Mouse (Mus musculus) heart, embryonic 13.5 days (tissue): ENCODE results near the gene St5. TPM values are rescaled to one million over a fixed set of nuclear protein-coding genes. Genes with fewer than 3 reads are reported as not detected.

Experiments
- ATAC-seq: fragments of 200-750 bp; cut with Nextera tagmentation; 2 replicates; pipeline ENCODE4 v1.8.0; 2017; ENCODE audit warnings: moderate TSS enrichment; ENCODE audit not compliant: insufficient number of reproducible peaks, low FRiP score, low TSS enrichment; ENCODE audit errors: extremely low read depth
- H3K27ac ChIP-seq: fragments of 300-500 bp; sonication (generic); replicated peaks from 2 replicates; pipeline ENCODE4 v1.5.1; 2015; ENCODE audit warnings: moderate library complexity, mild to moderate bottlenecking, inconsistent platforms
- H3K27me3 ChIP-seq: fragments of 300-500 bp; sonication (generic); replicated peaks from 2 replicates; pipeline ENCODE4 v1.6.1; 2015; ENCODE audit warnings: mild to moderate bottlenecking, inconsistent platforms
- H3K36me3 ChIP-seq: fragments of 300-500 bp; sonication (generic); 2 replicates; pipeline ENCODE4 v1.6.1; 2015; ENCODE audit warnings: mild to moderate bottlenecking, inconsistent platforms
- H3K4me1 ChIP-seq: fragments of 300-500 bp; sonication (generic); 2 replicates; pipeline ENCODE4 v1.6.1; 2015; ENCODE audit warnings: inconsistent platforms
- H3K4me2 ChIP-seq: fragments of 300-500 bp; sonication (generic); 2 replicates; pipeline ENCODE4 v1.6.1; 2015; ENCODE audit warnings: inconsistent platforms, mild to moderate bottlenecking, moderate library complexity
- H3K4me3 ChIP-seq: fragments of 300-500 bp; sonication (generic); 2 replicates; pipeline ENCODE4 v1.5.1; 2015; ENCODE audit warnings: moderate library complexity, mild to moderate bottlenecking, inconsistent platforms
- H3K9ac ChIP-seq: fragments of 300-500 bp; sonication (generic); 2 replicates; pipeline ENCODE4 v1.6.1; 2015; ENCODE audit warnings: inconsistent platforms, mild to moderate bottlenecking, moderate library complexity
- H3K9me3 ChIP-seq: fragments of 300-500 bp; sonication (generic); 2 replicates; pipeline ENCODE4 v1.6.1; 2016; ENCODE audit warnings: inconsistent platforms
- WGBS: fragments of 180-500 bp; shearing (Covaris S2); methylation state at CpG from one replicate; pipeline ENCODE4 v1.1.7; 2015; ENCODE audit warnings: mixed read lengths; 5-methylcytosine and 5-hydroxymethylcytosine counted together
- polyA plus RNA-seq: library from polyadenylated mRNA; unstranded; fragments of >200 nt; fragmentation: Nextera tagmentation; extraction: Ambion mirVana; gene quantifications from 2 replicates; pipeline ENCODE4 v1.2.1, GENCODE M21; 2015

The St5 gene
- polyA plus RNA-seq, 1 experiment from 2014 or later, result 30.6 TPM

DNA sequence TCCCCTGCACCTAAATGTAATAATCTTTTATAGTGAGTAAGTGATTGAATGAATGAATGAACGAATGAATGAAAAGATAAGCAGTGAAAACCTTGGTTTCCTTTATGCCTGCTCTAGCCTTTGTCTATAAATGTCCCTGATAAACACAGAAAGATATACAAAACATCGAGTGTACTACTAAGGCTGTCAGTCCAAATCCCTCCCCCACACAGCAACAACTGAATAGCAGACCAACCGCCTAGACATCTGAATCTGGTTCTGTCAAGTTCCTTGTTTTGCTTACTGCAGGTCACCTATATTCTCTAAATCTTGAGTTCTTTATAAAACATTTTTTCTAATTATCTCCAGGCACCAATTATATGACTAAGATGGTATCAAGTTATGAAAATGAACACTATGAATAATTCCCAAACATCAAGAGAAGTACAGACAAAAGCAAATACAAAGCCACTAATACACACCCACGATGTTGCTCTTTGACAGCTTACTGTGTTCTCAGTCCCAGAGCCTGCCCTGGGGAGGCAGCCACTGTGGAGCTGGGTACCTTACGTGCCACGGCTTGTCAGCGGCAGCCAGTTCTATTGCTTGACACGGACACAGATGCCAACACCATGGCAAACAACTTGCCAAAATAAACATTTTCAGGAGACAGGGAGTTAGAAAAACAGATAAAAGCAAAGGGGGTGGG lies 141.8 kb downstream of the St5 start:
- WGBS, result 44% methylated on average over 8 of the region's 8 CpGs
- Histone ChIP-seq H3K27me3 (no peaks in the 10 kb centered on the region), H3K9ac (no peak overlapping the region; the same call in 1 of the 2 replicates), H3K4me1 (peaks cover 61% of the 10 kb centered on the region), H3K36me3 (peaks cover 19% of the 10 kb centered on the region), H3K27ac (peak overlapping the region; percentile 72), H3K4me3 (no peak overlapping the region), H3K4me2 (no peak overlapping the region), H3K9me3 (no peaks in the 10 kb centered on the region)
- no peak for ATAC-seq

DNA sequence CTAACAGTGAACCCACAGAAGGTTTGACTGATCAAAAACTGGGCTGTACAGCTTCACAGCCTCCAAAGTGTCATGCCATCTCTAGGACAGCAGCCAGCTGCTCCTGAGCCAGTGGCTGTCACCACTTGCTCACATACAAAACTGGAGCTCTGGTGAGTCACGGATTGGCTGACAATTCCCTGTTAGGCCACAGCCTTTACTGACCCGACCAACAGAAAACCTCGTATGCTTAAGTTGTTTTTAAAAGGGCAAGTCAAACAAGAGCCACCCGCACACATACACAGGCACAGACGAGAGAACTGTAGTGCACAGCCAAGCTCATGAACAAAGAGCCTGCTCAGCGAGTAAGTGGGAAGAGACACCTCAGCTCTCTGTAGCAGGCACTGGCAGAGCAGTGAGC lies 143.9 kb downstream of the St5 start:
- Histone ChIP-seq H3K27ac (peak overlapping the region; percentile 70), H3K9me3 (no peaks in the 10 kb centered on the region), H3K9ac (peak overlapping the region; percentile 50), H3K4me3 (no peak overlapping the region), H3K4me2 (0 out of 2 replicates have a peak overlapping the region, but pooled peaks have one; percentile 4), H3K36me3 (peaks cover 22% of the 10 kb centered on the region), H3K4me1 (peaks cover 56% of the 10 kb centered on the region), H3K27me3 (no peaks in the 10 kb centered on the region)
- ATAC-seq, result peak; percentile 69; the same call in 1 of the 2 replicates
- 21% methylated on average over 6 of the region's 6 CpGs for WGBS

DNA sequence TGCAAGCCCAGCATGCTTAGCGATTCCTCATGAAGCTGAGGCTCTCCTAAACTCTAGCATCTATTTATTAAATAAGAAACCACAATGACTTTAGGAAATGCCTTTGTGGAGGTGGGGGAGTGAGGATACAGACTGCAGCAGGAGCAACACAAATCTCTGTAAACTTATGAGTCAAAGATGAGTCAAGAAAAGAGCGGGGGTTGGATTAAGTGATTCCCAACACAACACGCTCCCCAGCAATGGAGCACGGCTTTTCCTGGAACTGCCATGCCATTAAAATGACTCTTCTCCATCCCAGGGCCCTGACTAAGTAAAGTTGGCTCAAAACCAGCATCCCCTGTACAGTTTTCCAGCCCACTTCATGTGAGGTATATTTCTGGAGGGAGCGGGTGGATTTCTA lies 156.7 kb downstream of the St5 start:
- Histone ChIP-seq H3K4me1 (peaks cover 37% of the 10 kb centered on the region), H3K36me3 (peaks cover 79% of the 10 kb centered on the region), H3K4me2 (no peak overlapping the region), H3K9ac (no peak overlapping the region), H3K27me3 (no peaks in the 10 kb centered on the region), H3K4me3 (no peak overlapping the region), H3K9me3 (no peaks in the 10 kb centered on the region), H3K27ac (no peak overlapping the region)
- 88% methylated on average over 5 of the region's 5 CpGs for WGBS
- no peak for ATAC-seq

DNA sequence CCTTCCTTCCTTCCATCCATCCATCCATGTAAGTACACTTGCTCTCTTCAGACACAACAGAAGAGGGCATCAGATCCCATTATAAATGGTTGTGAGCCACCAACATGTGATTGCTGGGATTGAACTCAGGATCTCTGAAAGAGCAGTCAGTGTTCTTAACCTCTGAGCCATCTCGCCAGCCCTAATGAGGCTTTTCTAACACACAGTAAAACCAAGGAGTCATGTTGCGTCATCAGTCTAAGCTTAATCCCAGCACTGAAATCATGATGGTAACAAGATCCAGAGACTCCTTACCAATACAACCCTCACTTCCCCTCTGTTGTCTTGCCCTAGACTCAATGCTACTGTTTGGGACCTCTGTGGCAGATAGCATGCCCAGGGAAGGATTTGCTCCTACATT lies 157.2 kb downstream of the St5 start:
- peaks cover 35% of the 10 kb centered on the region for H3K4me1 ChIP-seq
- no peaks in the 10 kb centered on the region for H3K9me3 ChIP-seq
- no peak overlapping the region; the same call in 1 of the 2 replicates for H3K27ac ChIP-seq
- WGBS, result 89% methylated on average over 2 of the region's 2 CpGs
- no peaks in the 10 kb centered on the region for H3K27me3 ChIP-seq
- no peak overlapping the region for H3K4me2 ChIP-seq
- H3K9ac ChIP-seq, result no peak overlapping the region
- H3K36me3 ChIP-seq, result peaks cover 79% of the 10 kb centered on the region
- ATAC-seq, result no peak
- H3K4me3 ChIP-seq, result no peak overlapping the region

DNA sequence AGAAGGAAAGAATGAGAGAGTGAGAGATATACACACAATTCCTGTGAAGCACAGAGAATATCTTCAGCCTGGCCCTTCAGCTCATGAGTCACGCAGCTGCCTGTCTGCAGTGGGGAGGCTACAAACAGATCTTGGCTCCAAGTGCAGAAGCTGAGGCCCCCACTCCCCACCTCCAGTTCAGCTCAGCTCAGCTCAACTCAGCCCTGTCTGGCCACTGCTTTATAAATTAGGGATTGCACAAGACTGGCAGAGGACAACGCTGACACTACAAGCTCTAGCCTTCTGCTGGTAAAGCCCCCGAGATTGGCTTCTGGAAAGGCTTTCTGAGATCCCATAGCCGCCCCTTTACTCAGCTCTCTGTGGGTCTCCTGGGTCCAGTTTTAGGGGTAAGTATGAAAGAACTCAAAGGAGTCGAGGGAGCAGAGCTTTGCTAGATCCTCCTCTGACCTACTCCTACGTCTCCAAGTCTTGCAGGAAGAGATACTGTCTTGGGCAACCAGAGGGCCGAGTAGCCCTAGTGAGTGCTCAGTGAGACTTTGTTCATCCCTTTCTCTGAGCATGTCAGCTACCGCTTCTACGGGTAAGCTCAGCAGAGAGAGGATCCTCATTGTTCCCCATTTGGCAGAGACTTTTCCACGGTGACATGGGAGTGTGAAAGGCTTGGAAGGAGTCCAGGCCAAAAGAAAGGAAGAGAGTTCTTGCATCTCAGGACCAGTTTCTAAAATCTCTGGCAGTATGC lies 158.0 kb downstream of the St5 start:
- peaks cover 80% of the 10 kb centered on the region for H3K36me3 ChIP-seq
- H3K4me3 ChIP-seq, result no peak overlapping the region
- no peak for ATAC-seq
- peak overlapping the region; percentile 13 for H3K27ac ChIP-seq
- WGBS, result 67% methylated on average over 10 of the region's 10 CpGs
- H3K9ac ChIP-seq, result peak overlapping the region; percentile 58; the same call in 1 of the 2 replicates
- H3K4me1 ChIP-seq, result peaks cover 27% of the 10 kb centered on the region
- H3K9me3 ChIP-seq, result no peaks in the 10 kb centered on the region
- H3K27me3 ChIP-seq, result no peaks in the 10 kb centered on the region
- no peak overlapping the region for H3K4me2 ChIP-seq

DNA sequence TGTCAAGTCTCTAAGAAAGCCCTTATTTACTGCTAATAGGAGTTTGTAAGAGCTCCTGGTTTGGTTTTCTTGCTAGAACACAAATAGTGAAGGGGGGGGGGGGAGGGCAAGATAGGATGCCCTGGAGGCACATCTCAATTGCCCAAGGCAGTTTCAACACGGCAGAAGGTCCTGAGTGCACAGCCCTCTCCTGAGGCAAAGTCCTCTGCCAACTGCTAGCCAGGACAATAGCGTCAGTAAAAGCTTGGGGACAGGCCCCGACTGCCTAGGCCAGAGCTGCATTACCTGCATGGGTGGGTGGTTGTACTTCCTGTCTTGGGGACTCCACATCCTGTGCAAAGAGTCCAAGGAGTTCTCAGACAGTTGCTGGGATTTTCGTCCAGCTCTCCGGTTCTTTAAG lies 158.6 kb downstream of the St5 start:
- H3K9ac ChIP-seq, result no peak overlapping the region
- no peak overlapping the region for H3K4me2 ChIP-seq
- no peak overlapping the region for H3K4me3 ChIP-seq
- H3K9me3 ChIP-seq, result no peaks in the 10 kb centered on the region
- peak overlapping the region; percentile 13; the same call in 1 of the 2 replicates for H3K27ac ChIP-seq
- peaks cover 82% of the 10 kb centered on the region for H3K36me3 ChIP-seq
- no peaks in the 10 kb centered on the region for H3K27me3 ChIP-seq
- WGBS, result 66% methylated on average over 5 of the region's 5 CpGs
- H3K4me1 ChIP-seq, result peaks cover 24% of the 10 kb centered on the region
- no peak for ATAC-seq

DNA sequence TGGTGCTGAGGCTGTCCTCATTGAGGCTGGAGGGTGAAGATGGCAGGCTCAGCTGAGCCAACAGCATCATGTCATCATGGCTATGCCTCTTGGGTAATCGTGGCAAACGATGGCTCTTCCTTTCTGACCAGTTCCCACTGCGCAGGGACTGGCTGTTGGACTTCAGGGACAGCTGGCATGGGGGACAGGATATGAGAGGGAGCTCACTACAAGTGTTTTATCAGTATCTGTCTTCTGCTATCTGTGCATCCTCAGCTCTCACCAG lies 161.1 kb downstream of the St5 start:
- 46% methylated on average over 3 of the region's 3 CpGs for WGBS
- no peak overlapping the region for H3K4me3 ChIP-seq
- H3K27me3 ChIP-seq, result no peaks in the 10 kb centered on the region
- no peak for ATAC-seq
- peaks cover 25% of the 10 kb centered on the region for H3K4me1 ChIP-seq
- H3K9ac ChIP-seq, result no peak overlapping the region
- H3K27ac ChIP-seq, result peak overlapping the region; percentile 46; the same call in 1 of the 2 replicates
- no peaks in the 10 kb centered on the region for H3K9me3 ChIP-seq
- H3K36me3 ChIP-seq, result peaks cover 87% of the 10 kb centered on the region
- no peak overlapping the region for H3K4me2 ChIP-seq

DNA sequence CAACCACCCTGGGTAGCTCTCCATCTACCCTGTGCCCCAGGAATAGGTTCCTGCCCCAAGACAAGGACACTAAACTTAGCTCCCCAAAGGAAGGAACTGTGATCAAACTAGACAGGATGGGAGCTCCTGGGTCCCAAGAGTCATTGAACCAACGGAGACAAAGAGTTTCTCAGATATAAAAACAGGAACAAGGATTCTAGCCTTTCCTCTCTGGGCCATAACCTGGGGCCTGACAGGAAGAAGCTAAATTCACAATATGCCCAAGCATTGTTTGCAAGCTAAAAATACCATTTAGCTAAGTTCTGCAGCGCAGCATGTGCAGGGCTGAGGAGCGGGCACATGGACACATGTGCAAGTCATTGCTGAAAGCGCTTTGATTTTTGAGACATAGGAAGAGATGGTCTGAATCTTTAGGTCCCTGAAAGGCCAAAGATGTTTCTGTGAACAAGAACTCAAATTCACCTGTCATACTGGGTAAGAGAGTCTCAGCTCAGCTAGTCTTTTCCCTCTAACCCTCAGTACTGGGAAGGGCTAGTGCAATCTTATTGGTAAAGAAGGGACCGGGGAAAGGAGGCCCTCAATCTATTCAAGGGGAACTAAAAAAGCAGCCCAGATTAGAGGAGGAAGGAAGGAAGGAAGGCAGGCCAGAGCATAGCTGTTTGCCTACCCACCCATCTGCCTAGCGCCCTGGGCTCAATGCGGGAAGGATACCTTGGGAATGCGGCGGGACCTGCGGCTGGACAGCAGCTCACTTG lies 161.6 kb downstream of the St5 start:
- peaks cover 26% of the 10 kb centered on the region for H3K4me1 ChIP-seq
- H3K9me3 ChIP-seq, result no peaks in the 10 kb centered on the region
- H3K27me3 ChIP-seq, result no peaks in the 10 kb centered on the region
- ATAC-seq, result no peak
- H3K4me2 ChIP-seq, result no peak overlapping the region
- H3K36me3 ChIP-seq, result peaks cover 88% of the 10 kb centered on the region
- no peak overlapping the region for H3K9ac ChIP-seq
- H3K27ac ChIP-seq, result peak overlapping the region; percentile 46; the same call in 1 of the 2 replicates
- WGBS, result 73% methylated on average over 10 of the region's 10 CpGs
- no peak overlapping the region for H3K4me3 ChIP-seq

DNA sequence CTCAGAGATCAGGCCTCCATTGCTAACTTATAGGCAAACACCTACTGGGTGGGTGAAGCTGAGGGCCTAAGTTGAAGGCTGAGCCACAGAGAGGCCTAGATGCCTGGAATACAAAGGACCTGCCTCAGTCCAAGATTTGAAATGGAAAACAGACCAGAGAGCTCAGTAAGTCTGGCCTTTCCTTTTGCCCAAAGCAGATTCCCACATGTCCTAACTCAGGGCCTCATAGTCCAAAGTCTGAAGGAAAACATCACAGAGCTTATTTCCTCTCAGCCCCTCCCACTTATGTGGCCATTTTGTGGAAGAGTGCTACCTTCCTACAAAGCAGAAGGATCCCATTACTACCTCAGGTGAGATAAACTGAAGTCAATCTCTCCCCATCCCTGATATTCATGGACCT lies 162.5 kb downstream of the St5 start:
- H3K4me3 ChIP-seq, result no peak overlapping the region
- H3K9me3 ChIP-seq, result no peaks in the 10 kb centered on the region
- no peak overlapping the region for H3K9ac ChIP-seq
- peaks cover 30% of the 10 kb centered on the region for H3K4me1 ChIP-seq
- peaks cover 88% of the 10 kb centered on the region for H3K36me3 ChIP-seq
- no peak for ATAC-seq
- H3K27ac ChIP-seq, result no peak overlapping the region
- no peaks in the 10 kb centered on the region for H3K27me3 ChIP-seq
- no peak overlapping the region for H3K4me2 ChIP-seq

DNA sequence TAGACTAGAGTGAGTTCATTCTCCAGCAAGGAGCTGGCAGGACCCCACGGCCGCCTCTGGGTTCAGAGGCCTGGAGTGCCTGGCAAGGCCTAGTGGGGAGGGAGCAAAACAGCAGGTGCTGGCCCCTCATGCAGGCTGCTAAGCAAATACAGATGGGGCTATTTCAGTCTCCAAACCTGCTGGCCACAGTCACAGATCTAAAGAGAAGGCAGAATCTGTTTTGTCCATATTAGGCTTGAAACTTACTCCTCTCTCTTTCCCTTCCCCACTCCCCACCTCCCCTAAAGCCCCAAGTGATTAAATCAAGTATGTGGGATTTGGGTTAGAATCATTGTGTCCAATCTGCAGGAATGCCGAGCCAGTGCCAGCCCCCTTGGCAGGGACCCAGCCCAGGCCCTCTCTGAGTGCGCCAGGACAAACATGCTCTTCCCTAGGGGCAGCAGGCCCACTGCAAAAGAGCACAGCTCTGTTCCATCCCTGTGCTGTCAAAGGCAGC lies 166.9 kb downstream of the St5 start:
- no peak overlapping the region for H3K9ac ChIP-seq
- H3K27ac ChIP-seq, result peak overlapping the region; percentile 67
- 55% methylated on average over 4 of the region's 4 CpGs for WGBS

DNA sequence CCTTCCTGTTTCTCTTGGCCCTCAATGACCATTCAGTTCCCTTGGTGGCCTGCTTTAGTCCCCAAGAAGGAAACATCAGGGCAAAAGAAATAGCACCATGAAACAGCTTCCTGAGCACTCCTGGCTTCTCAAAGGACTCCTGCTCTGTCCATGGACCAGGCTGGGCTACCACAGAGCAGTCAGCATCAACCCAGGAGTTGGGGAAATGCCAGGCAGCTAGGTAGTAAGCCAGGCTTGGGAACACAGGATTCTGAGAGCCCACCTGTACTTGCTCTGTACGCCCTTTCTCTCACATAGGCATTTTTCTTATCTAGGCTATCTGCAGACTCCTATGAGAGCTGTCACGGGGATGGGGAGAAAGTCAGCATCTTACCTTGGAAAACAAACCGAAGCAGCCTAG lies 168.5 kb downstream of the St5 start:
- no peak for ATAC-seq
- peaks cover 94% of the 10 kb centered on the region for H3K36me3 ChIP-seq
- 83% methylated on average over 3 of the region's 3 CpGs for WGBS

More for the DNA sequence above, 166.9 kb downstream of the St5 start:
- Histone ChIP-seq H3K4me1 (peaks cover 23% of the 10 kb centered on the region), H3K9me3 (no peaks in the 10 kb centered on the region), H3K4me2 (no peak overlapping the region), H3K27me3 (no peaks in the 10 kb centered on the region), H3K4me3 (no peak overlapping the region), H3K36me3 (peaks cover 94% of the 10 kb centered on the region)
- ATAC-seq, result no peak

More for the DNA sequence above, 168.5 kb downstream of the St5 start:
- H3K4me2 ChIP-seq, result no peak overlapping the region
- no peaks in the 10 kb centered on the region for H3K9me3 ChIP-seq
- H3K4me1 ChIP-seq, result peaks cover 29% of the 10 kb centered on the region
- H3K27ac ChIP-seq, result no peak overlapping the region
- H3K4me3 ChIP-seq, result no peak overlapping the region
- no peaks in the 10 kb centered on the region for H3K27me3 ChIP-seq
- H3K9ac ChIP-seq, result no peak overlapping the region
